Mouse (Mus musculus) MEL-GATA-1-ER (cell line): ENCODE measurements around the gene Il1rn.

Source experiments
- DNase-seq: peaks from one replicate; pipeline ENCODE4 v3.0.0-alpha.2; 2012; ENCODE audit warnings: low read depth; ENCODE audit errors: extremely low read depth

The Il1rn gene

DNA sequence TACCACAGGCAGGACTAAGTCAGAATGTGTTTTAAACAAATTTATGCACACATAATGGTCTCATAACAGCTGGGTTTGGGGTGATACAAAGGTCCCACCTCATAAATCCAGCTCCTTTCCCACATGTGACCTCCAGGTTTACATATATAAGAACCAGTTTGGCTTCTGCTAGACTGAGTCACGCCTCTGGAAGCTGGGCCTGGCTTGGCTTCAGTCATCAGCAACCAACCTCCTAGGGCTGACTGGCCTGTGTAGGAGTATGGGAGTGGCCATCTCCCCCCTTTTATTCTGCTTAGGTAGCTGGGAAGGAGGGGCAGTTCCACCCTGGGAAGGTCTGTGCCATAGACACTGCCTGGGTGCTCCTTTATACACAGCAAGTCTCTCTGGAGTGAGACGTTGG lies at the start of gene Il1rn:
Il1rn (plus strand) TSS at position 309 of the 400 bp plus-strand sequence.
- DNase-seq, result no peak

DNA sequence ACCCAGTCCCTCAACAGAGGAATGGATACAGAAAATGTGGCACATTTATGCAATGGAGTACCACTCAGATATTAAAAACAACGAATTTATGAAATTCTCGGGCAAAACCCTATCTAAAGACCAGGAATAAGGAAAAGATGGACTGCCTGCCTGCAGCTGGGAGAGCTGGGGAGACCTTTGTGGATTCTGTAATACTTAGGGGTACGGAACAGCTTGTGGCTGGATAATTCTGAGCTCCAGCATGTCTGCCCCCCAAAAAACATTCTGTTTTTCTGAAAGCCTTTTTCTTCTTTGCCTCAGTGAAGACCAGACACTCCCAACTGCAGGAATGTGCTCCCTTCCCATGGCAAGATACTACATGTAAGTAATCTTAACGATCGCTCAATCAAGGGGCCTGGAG lies 45.8 kb upstream of the Il1rn start, which contains the start of gene Il1f10:
Il1f10 (plus strand) TSS at position 301 of the 400 bp plus-strand sequence.
- DNase-seq, result no peak

DNA sequence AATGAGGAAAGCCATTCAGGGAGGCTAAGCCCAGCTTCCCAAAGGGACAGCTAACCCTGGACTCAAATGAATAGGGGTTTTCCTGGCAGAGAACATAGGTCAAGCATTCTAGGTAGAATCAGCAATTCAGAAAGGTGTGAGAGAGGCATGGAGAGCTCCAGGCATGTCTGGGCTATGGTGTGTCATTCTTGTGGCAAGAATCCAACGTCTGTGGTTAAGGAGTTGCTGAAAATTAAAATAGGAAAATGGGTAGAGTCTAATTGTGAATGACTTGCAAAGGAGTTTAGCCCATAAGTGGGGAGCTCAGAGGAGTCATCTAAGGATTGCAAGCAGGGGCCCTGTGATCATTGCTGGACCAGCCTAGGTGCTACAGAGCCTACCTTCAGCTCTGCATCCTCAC lies 42.0 kb upstream of the Il1rn start:
- DNase-seq, result no peak

DNA sequence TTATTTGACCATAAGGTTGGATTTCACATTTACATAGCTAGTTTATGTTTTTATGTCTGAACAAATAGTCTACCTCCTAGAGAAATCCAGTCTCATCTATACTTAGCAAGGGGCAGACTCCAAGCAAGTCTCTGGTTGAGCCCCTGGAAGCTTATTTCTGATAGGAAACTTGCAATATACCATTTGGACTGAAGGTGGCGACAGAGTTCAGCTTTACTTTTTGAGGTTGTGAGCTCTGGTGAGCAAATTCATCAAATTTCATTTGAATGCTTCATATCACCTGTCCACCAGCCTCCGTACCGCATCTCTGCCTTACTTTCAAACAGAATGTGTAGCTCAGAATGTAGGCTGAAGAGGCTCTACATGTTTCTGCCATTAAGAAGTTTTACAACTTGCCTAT lies 39.8 kb upstream of the Il1rn start:
- DNase-seq, result peak; percentile 10

DNA sequence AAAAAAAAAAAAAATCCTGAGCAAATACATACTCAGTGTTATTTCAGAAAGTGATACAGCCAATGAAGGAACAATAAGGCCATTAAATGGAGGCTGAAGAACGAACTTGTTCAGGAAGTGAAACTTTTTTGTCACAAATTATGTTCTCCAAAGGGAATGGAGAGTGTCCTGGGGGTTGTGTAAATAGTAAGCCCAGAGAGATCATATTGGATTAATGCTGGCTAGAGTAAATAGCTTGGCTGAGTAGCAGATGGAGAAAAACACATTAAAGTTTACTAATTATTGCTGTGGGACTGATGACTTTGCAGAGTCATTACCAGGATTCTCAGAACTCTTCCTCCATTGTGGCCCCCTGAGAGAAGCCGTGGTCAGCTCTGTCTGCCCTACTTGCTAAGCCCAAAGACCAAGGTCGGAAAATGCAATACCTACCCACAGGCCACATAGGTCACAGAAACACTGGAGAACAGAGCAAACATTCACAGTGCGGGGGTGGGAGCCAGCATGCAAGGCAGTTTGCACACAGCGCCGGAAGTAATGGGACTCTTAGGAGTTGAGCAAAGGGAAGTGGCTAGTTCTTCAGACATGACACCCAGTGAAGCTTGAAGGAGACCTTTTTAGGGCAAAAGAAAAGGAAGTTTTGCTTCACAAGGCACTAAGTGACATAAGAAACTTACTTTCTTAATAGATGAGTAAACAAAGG lies 25.2 kb upstream of the Il1rn start:
- DNase-seq, result no peak

DNA sequence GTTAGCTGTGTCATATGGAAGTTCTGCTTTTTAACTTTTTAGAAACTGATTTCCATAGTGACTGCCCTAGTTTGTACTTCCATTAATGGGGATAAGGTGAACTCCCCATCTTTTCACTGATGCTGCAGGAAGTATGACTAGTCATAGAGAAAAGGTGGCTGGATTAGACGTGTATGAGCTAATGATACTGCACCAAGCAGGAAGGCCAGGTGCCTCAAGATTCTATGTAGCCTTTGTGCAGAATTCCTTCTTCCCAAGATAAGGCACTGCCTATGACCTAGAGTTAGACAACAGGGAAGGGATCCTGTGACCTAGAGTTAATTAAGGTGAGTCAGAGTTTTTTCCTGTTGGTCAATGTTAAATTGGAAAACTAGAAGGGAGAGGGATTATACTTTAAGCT lies 19.7 kb upstream of the Il1rn start:
- no peak for DNase-seq

DNA sequence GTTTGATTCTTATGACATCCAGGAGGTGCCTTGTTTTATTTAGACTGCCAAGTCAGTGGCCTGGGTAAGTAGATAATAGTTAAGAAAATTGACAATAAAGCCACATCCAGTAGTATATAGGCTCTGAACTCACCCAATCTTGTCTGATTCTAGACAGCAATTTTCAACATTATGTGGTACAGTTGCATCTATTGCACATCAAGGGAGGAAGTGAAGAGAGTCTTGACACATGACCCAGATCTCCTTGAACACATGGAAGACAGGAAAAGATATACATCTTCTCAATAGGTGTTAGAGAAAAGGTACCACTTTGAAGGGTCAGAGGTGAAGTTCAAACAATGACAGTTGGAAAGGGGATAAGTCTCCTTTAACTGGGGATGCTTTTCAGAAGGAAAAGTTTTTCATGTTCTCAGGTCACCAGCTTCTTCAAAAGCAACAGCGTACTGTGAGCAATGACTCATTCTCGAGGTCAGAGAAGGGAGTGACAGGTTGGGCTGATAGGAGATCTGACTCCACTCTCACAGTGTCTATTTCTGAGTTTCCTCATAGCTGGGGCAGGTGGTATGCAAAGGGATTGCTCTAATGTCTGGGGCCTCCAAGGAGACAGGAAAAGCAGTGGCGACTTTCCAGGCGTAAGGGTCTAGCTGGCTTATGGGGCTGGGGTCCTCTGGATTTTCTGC lies 18.6 kb upstream of the Il1rn start:
- no peak for DNase-seq

DNA sequence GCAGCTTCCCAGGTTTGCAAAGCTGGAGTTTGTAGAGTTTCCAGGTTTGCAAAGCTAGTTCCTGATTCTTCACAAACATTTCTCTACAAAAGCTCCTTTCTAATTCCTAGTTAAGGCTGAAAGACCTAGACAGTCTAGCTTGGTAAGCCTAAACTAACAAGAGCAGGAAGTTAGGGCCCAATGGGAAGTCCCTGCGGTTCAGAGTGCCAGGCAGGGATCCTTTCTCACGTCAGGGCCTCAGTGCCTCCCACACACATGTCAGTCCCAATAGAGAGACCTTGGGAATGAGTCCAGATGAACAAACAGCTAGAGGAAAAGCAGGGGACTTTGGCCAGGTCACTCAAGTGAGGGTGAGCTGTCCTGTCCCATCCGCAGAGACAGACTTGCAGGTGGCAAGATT lies 1.3 kb upstream of the Il1rn start:
- DNase-seq, result no peak

DNA sequence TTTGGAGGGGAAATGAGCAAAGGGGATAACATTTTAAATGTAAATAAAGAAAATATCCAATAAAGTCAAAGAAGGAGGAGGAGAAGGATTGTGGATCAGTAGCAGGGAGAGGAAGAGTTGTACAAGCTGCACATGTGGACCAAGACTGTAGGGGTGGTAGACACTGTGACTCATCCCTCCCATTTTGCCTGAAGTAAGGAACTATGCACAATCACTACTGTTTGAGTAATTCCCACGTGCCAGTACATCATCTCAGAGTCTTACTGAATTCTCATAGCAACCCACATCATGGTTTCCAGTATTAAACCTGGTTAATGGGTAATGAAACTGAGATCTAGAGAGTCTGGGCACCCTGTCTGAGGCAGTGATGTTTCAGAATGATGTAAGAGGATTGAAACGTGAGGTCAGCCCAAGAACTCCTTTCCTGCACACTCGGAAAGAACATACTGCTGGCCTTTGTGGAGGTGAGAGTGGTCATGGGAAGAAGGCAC lies 4.8 kb downstream of the Il1rn start:
- no peak for DNase-seq

DNA sequence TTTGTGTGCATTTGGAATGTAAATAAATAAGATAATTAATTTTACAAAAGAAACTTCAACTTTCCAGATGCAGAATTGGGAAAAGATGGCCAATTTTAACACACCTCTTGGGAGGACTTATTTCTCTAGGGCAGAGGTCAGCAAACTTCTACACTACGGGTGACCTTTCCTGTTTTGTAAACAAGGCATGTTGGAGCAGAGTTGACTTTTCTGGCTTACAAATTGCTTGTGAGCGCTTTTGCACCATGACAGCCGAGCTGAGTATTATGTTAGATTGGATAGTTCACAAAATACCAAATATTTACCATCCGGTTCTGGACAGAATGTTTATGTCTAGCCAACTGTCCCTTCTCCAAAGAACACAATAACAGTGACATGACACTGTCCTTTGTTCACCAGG lies 8.0 kb downstream of the Il1rn start:
- no peak for DNase-seq

DNA sequence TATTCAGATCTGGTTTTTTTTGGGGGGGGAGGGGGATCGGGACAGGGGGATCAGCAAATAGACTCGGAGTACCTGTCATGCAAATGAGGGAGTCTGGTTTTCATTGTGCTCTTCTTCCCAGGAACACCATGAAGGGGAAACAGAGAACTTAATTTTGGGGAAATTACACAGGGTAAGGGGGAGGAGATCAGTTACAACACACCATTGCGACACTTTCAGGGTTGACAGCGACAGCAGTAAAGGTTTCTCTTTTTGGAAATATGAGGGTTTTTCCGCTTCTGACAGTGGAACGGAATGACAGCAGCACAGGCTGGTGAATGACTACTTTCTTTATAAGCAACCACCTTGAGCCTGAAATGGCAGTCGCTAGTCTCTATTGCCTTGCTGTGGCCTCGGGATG lies 8.4 kb downstream of the Il1rn start:
- DNase-seq, result no peak

DNA sequence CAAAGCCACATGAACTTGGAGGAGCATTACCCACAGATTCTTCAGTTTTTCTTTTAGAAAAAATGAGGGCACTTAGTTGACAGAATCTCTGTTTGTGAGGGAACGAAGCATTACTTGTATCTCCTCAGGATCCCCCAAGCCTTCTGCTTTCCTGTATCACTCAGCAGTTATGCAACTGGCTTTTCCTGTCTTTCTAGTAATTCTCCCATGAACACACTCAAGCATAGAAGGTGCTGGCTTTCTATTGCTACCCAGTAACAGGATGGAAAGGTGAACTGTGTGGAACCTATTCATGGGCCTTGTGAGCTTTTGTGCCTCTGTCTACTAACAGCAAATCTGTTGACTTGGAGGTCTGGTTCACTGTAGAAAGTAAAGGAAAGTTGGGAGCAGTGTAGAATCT lies 11.3 kb downstream of the Il1rn start:
- no peak for DNase-seq

DNA sequence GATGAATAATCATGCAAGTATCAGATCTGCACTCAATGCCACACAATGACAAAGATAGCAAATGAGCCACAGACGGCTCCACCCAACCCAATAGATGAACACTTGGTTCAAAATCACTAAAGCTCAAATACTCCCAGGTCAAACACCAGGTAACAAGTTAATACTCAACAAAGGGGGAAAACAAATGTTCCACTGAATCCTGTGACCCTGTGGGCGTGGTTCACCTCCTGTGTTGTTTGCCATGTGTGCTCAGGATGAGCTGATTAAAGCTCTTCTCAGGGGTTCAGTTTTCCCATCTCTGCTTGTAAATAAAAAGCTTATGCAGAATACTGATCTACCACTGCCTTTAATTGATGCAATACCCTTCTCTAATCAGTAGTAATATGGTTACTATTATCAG lies 14.5 kb downstream of the Il1rn start:
- DNase-seq, result no peak

DNA sequence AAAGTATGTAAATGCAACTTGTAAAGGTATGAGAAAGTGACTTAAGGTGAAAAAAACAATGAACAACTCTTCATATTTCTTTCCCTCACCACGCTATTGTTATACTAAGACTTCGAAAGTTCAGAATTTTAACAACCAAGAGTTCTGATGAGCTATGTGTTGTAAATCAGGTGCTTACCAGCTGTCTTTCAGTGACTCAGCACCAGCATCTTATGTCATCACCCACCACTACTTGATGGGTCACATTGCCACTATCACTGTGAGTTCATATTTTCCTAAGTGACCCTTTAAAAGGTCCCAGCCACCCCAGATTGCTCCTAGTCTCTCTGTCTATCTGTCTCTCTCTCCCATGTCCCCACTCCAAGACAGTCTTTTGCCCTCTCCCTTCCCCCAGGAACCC lies 16.4 kb downstream of the Il1rn start:
- DNase-seq, result no peak

DNA sequence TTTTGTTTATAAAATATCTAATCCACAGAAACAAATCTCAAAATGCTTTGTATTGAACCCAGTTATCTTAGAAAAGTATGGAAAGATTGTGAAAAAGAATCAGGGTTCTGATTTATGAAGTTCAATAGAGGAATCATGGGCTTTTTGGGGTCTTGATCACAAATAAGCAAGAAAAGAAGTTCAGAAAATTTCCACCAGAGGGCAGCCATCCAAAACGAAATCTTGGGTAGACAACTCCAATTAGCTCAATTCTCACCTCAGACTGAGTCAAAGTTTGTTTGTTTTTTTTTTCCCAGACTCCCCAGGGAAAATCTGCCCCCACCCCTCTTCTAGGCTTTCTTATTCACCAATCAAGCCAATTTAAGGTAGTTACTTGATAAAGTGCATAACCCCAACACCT lies 21.0 kb downstream of the Il1rn start:
- DNase-seq, result no peak

DNA sequence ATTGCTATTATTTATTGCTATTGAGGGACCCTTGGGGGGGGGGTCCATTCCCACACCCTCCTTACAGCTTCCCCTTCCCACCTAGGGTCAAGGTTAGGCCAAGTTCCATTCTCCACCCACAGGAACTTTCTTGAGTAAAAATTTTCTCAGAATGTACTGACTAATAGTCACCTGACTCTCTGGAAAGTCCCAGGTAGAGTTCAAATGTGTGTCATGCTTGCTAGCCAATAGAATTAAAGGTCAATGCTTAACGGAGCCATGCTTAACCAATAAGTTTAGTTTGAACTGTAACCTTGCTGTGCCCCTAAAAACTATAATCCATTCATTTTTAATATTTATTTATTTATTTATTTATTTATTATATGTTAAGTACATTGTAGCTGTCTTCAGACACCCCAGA lies 22.7 kb downstream of the Il1rn start:
- DNase-seq, result no peak

DNA sequence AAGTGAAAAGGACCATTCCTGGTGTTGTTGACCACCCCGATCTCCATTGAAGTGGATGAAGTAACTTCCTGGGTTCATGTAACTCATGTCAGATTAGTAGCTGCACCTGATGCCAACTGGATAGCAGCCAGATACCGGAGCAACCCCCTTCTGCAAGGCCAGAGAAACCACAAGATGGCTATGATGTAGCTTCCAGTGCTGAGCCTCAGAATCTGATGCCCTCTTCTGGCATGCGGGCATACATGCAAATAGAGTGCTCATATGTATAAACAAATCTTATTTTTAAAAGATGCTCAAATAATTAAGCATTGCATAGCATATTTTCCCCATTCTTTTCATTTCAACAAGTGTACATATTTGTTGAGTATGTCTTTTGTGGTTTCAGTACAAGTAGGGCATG lies 27.2 kb downstream of the Il1rn start:
- no peak for DNase-seq

DNA sequence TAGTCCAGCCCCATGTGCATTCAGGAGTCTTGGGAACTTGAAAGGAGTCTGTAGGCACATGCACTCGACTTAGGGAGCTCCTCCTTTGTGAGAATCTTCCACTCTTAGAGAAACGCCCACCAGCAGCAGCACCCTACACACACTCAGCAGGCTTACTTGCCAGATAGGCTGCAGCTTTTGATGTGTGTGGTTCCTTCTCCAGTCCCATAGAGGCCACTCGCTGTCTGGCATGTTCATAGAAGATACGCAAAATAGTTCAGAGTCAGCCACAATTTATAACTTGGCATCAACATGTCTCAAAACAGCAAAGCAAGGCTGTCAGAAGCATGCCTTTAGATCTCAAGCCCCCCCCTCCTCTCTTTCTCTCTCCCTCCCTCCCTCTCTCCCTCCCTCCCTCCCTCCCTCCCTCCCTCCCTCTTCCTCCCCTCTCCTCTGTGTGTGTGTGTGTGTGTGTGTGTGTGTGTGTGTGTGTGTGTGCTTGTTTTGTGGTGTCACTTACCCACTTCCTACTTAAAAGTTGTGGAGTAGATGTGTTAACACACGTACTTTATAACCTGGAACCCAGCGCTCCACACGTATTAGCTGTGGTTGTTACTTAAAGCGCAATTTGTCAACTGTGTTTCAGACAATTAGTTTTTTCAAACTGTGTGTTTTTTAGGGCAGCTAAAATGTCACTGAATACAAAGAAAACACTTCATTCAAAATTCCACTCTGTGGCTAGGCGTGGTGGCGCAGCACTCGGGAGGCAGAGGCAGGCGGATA lies 29.7 kb downstream of the Il1rn start:
- DNase-seq, result no peak

DNA sequence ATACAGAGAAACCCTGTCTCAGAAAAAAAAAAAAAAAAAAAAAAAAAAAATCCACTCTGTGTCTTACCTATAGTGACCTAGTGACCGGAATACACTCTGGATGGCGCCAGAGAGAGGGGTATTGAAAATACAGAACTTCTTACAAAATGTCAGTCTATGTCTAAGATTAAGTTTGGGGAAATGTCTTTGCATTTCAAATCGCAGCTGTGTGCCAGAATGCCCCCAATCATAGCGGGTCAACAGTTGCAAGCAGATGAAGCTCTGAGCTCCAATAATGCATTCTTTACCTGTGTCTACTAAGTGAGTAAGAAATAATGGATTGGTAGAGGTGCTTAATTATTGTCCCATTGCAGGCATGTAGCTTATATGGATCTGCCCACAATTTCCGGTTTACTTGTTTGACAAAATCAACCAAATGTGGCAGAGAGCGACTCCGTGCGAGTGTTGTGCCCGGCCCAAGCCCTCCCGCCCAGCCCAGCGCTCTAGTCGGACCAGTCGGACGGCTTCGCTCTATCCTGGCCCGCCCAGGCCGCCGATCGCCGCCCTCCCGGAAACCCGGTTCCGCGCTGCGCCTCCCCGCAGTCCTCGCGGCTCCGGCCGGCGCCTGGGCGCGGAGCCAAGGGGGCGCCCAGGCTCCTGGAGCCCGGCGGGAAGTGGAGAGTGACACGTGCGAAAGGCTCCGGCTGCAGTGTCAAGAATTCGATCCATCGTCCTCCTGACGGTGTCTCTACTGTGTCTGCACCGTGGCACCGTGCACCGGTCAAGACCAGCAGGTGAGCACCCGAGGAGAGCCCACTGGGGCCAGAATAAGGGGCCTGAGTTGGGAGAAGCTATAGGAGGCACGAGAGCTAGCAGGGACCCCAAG lies 30.6 kb downstream of the Il1rn start, which contains the start of gene Psd4:
Psd4 (plus strand) TSS at position 551 of the 865 bp plus-strand sequence.
- DNase-seq, result no peak

DNA sequence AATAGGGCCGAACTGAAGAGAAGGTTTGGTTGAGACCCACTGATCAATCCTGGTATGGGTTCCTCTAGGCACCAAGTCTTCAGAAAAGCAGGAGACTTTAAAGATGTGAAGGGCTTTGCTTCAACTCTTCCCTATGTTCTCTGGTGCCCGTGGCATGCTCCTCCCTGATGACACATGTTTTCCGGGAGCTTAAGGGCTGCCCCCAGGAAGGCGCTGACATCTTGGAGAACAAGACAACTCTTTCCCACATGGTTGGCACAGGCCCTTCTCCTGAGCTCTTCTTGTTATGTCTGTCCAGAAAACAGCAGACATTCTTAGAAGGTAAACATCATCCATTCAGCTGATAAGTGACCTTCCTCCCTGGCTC lies 31.2 kb downstream of the Il1rn start:
- no peak for DNase-seq

DNA sequence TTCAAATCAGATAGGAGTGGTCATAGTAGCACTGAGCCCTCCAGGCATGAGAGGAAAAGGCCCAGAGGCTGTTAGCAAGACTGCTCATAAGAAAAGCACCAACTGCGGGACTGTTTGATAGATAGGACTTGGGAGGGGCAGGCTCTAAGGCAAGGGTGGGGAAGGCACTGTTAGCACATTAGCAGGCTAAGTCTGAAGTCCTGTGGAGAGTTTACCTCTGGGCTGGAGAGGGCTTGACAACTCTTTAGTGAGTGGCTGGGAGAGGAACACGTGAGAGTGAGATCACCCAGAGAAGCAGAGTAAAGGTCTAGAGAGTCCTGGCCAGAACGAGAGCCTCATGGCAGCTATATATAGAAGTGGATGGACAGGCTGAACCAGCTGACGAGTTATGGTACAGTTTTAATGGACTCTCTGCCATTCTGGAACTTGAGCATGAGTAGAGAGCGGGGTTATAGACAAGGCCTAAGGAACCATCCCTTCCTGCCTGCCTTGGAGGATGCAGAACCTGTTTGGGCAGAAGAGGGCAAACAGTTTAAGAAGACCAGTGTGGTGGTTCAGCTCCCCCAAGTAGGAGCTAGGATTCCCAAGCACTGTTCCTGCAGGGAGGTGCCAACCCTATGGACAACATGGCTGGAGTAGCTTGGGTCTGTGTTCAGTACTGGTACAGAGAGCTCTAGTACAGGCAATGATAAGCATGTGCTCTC lies 42.2 kb downstream of the Il1rn start:
- no peak for DNase-seq
